Mouse (Mus musculus) embryonic facial prominence, embryonic 15.5 days (tissue): Measurements from ENCODE around the gene Taar6. TPM values are rescaled to one million over a fixed set of nuclear protein-coding genes. Genes with fewer than 3 reads are reported as not detected.

Source experiments
- polyA plus RNA-seq: library from polyadenylated mRNA; unstranded; fragments of >200 nt; fragmentation: Nextera tagmentation; extraction: Ambion mirVana; gene quantifications from 2 replicates; pipeline ENCODE4 v1.2.1, GENCODE M21; 2015

The Taar6 gene
- polyA plus RNA-seq, 1 experiment from 2014 or later: not detected

Other genes with a start within 250 kb of the Taar6 start
- 177 and 204 TPM in 2 replicates for gene Rps12, start 198.4 kb downstream of the Taar6 start, polyA plus RNA-seq
- 19.2 and 26.8 TPM in 2 replicates for gene Slc18b1, start 188.7 kb downstream of the Taar6 start, polyA plus RNA-seq
- 0.12 and 0.14 TPM in 2 replicates for gene Vnn3, start 134.2 kb downstream of the Taar6 start, polyA plus RNA-seq
- 0.43 and 0.56 TPM in 2 replicates for gene Vnn1, start 91.0 kb downstream of the Taar6 start, polyA plus RNA-seq
- not detected in 2 replicates for gene Taar1, start 65.3 kb downstream of the Taar6 start, polyA plus RNA-seq
- gene Taar2, start 47.1 kb downstream of the Taar6 start, polyA plus RNA-seq: 0.50 and 0.75 TPM in 2 replicates
- gene Taar3, start 36.1 kb downstream of the Taar6 start, polyA plus RNA-seq: not detected in 2 replicates
- gene Taar4, start 25.2 kb downstream of the Taar6 start, polyA plus RNA-seq: not detected in 2 replicates
- gene Taar5, start 14.9 kb downstream of the Taar6 start, polyA plus RNA-seq: not detected in 2 replicates
- gene Taar7a, start 7.8 kb upstream of the Taar6 start, polyA plus RNA-seq: not detected in 2 replicates
- 0.15 TPM in 1 of 2 replicates, not detected in the other for gene Taar7b, start 14.3 kb upstream of the Taar6 start, polyA plus RNA-seq
- 0.27 and 0.37 TPM in 2 replicates for gene Taar7d, start 41.6 kb upstream of the Taar6 start, polyA plus RNA-seq
- not detected in 2 replicates for gene Taar7e, start 52.0 kb upstream of the Taar6 start, polyA plus RNA-seq
- not detected in 2 replicates for gene Taar7f, start 63.9 kb upstream of the Taar6 start, polyA plus RNA-seq
- gene Taar8a, start 90.9 kb upstream of the Taar6 start, polyA plus RNA-seq: not detected in 2 replicates
- gene Taar8b, start 106.6 kb upstream of the Taar6 start, polyA plus RNA-seq: not detected in 2 replicates
- gene Taar8c, start 116.3 kb upstream of the Taar6 start, polyA plus RNA-seq: not detected in 2 replicates
- gene Taar9, start 123.9 kb upstream of the Taar6 start, polyA plus RNA-seq: not detected in 2 replicates
- 70.1 and 73.2 TPM in 2 replicates for gene Stx7, start 163.7 kb upstream of the Taar6 start, polyA plus RNA-seq
- 29.5 and 29.8 TPM in 2 replicates for gene Moxd1, start 237.9 kb upstream of the Taar6 start, polyA plus RNA-seq